Mouse (Mus musculus): Measurements from ENCODE around the gene Mrpl34.

- TF ChIP-seq CTCF (IDR thresholded peaks at IDR 0.05; ENCODE audit: low read depth) (peak; percentile 39), EP300 (IDR thresholded peaks at IDR 0.05; ENCODE audit: low read depth) (no peak)
Measured at GRCm38 (mm10) chr8:71472601-71473386, 8.0 kb downstream of the Mrpl34 start.

Data from liver, postnatal 0 days (tissue).